In the genomic region with DNA sequence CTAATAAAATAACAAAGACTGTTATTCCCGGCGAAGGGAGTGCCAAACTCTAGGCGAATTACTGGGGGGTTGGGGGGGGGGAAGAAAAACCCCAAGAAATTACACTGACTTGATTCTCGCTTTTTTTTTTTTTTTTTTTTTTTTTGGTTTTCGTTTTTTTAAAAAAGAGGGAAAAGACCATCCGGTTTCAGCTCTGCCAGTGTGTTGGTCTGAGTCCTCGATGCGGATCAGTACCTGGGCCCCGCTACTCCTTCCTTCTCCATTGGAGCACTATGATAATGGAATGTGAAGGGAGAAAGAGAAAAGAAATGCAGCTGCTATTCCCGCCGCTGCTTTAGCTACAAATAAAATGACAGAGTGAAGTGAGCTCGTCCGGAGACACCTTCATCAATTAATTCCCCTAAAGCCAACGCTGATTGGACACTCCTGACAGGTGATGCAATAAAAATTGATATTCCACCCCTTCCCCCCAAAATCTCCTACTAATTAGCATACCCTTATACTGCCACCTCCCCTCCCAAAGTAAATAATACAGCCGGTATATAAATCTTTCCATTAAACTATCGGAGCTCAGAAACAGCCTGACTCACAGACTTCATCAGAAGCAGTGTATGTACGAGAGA, we compare ENCODE assay signal across 8 mouse cellular contexts. TPM values are rescaled to one million over a fixed set of nuclear protein-coding genes. Genes with fewer than 3 reads are reported as not detected.
DNase-seq lines count a peak whose midpoint lies in the region; ATAC-seq lines count a peak whose summit lies in the region.

Skida1 (minus strand) TSS at position 599 of the 623 bp plus-strand sequence.

- peak within 1 kb of the TSS; percentile 97 for H3K27ac ChIP-seq in lung, embryonic 15.5 days
- H3K27ac ChIP-seq in embryonic facial prominence, embryonic 13.5 days: peak within 1 kb of the TSS; percentile 100
- peak within 1 kb of the TSS; percentile 99 for H3K27ac ChIP-seq in hindbrain, embryonic 16.5 days (ENCODE audit: low read depth, low read length)
- H3K27ac ChIP-seq in liver, embryonic 13.5 days: peak within 1 kb of the TSS; percentile 78
- H3K27ac ChIP-seq in stomach, embryonic 16.5 days (ENCODE audit: low read length): peak within 1 kb of the TSS; percentile 98

- H3K4me3 ChIP-seq in lung, embryonic 15.5 days: peak within 1 kb of the TSS; percentile 76
- H3K4me3 ChIP-seq in embryonic facial prominence, embryonic 13.5 days: peak within 1 kb of the TSS; percentile 95
- peak within 1 kb of the TSS; percentile 88 for H3K4me3 ChIP-seq in hindbrain, embryonic 16.5 days (ENCODE audit: low read length)
- peak within 1 kb of the TSS; percentile 77 for H3K4me3 ChIP-seq in liver, embryonic 13.5 days (replicated peaks)
- H3K4me3 ChIP-seq in stomach, embryonic 16.5 days (replicated peaks; ENCODE audit: low read length): peak within 1 kb of the TSS; percentile 89

- peak within 1 kb of the TSS; percentile 67 for H3K4me2 ChIP-seq in lung, embryonic 15.5 days
- peak within 1 kb of the TSS; percentile 71 for H3K4me2 ChIP-seq in embryonic facial prominence, embryonic 13.5 days
- peak within 1 kb of the TSS; percentile 70 for H3K4me2 ChIP-seq in hindbrain, embryonic 16.5 days (ENCODE audit: low read length)
- peak within 1 kb of the TSS; percentile 96 for H3K4me2 ChIP-seq in liver, embryonic 13.5 days
- peak within 1 kb of the TSS; percentile 93 for H3K4me2 ChIP-seq in stomach, embryonic 16.5 days (ENCODE audit: low read depth, low read length)

- H3K36me3 ChIP-seq in lung, embryonic 15.5 days: no peaks in the 10 kb centered on the region
- no peaks in the 10 kb centered on the region for H3K36me3 ChIP-seq in embryonic facial prominence, embryonic 13.5 days
- H3K36me3 ChIP-seq in hindbrain, embryonic 16.5 days (ENCODE audit: control insufficient read depth, insufficient read depth, low read length): no peaks in the 10 kb centered on the region
- H3K36me3 ChIP-seq in liver, embryonic 13.5 days: no peaks in the 10 kb centered on the region
- H3K36me3 ChIP-seq in stomach, embryonic 16.5 days (ENCODE audit: control insufficient read depth, insufficient read depth, low read length): no peaks in the 10 kb centered on the region

- H3K9me3 ChIP-seq in lung, embryonic 15.5 days: no peaks in the 10 kb centered on the region
- H3K9me3 ChIP-seq in embryonic facial prominence, embryonic 13.5 days: no peaks in the 10 kb centered on the region
- H3K9me3 ChIP-seq in hindbrain, embryonic 16.5 days (ENCODE audit: control insufficient read depth, low read length): no peaks in the 10 kb centered on the region
- H3K9me3 ChIP-seq in liver, embryonic 13.5 days (replicated peaks): no peaks in the 10 kb centered on the region
- H3K9me3 ChIP-seq in stomach, embryonic 16.5 days (replicated peaks; ENCODE audit: control insufficient read depth, low read length): no peaks in the 10 kb centered on the region

- peak within 1 kb of the TSS; percentile 98 for H3K9ac ChIP-seq in lung, embryonic 15.5 days
- peak within 1 kb of the TSS; percentile 100 for H3K9ac ChIP-seq in embryonic facial prominence, embryonic 13.5 days
- H3K9ac ChIP-seq in hindbrain, embryonic 16.5 days (ENCODE audit: low read depth, low read length): peak within 1 kb of the TSS; percentile 99
- peak within 1 kb of the TSS; percentile 81 for H3K9ac ChIP-seq in liver, embryonic 13.5 days
- H3K9ac ChIP-seq in stomach, embryonic 16.5 days (ENCODE audit: low read length): peak within 1 kb of the TSS; percentile 99

- WGBS in lung, embryonic 15.5 days: 1% methylated on average over 17 of the region's 17 CpGs
- 0% methylated on average over 17 of the region's 17 CpGs for WGBS in embryonic facial prominence, embryonic 13.5 days
- under 1% methylated on average over 17 of the region's 17 CpGs for WGBS in hindbrain, embryonic 16.5 days
- 3% methylated on average over 17 of the region's 17 CpGs for WGBS in liver, embryonic 13.5 days (ENCODE audit: insufficient replicate concordance)
- WGBS in stomach, embryonic 16.5 days: under 1% methylated on average over 17 of the region's 17 CpGs

- peaks cover 26% of the 10 kb centered on the region for H3K4me1 ChIP-seq in lung, embryonic 15.5 days
- peaks cover 27% of the 10 kb centered on the region for H3K4me1 ChIP-seq in embryonic facial prominence, embryonic 13.5 days
- peaks cover 16% of the 10 kb centered on the region for H3K4me1 ChIP-seq in hindbrain, embryonic 16.5 days (ENCODE audit: control insufficient read depth, insufficient read depth, low read depth, low read length)
- H3K4me1 ChIP-seq in liver, embryonic 13.5 days (replicated peaks): peaks cover 43% of the 10 kb centered on the region
- peaks cover 26% of the 10 kb centered on the region for H3K4me1 ChIP-seq in stomach, embryonic 16.5 days (ENCODE audit: control insufficient read depth, insufficient read depth, low read length)

- ATAC-seq in lung, embryonic 15.5 days (ENCODE audit: borderline replicate concordance, extremely low read depth, low FRiP score, low TSS enrichment): peak; percentile 46; the same call in 1 of the 2 replicates
- ATAC-seq in embryonic facial prominence, embryonic 13.5 days (ENCODE audit: insufficient number of reproducible peaks, insufficient read depth, low FRiP score, low TSS enrichment, low read depth): peak; percentile 44; the same call in 1 of the 2 replicates
- ATAC-seq in hindbrain, embryonic 16.5 days: peak; percentile 71
- no peak for ATAC-seq in liver, embryonic 13.5 days (ENCODE audit: low read depth)
- 0 out of 2 replicates have a peak, but pooled peaks have one; percentile 15 for ATAC-seq in stomach, embryonic 16.5 days (ENCODE audit: insufficient read depth, low FRiP score)

- no peak for DNase-seq in lung, postnatal 36 days
- no peak for DNase-seq in liver, embryonic 13.5 days
- DNase-seq in gastrocnemius, adult 8-10 months (ENCODE audit: low spot score in 2 of 2): no peak
- no peak for DNase-seq in cerebellum, adult 11 months

- H3K27me3 ChIP-seq in lung, embryonic 15.5 days: no peaks in the 10 kb centered on the region
- H3K27me3 ChIP-seq in embryonic facial prominence, embryonic 13.5 days: no peaks in the 10 kb centered on the region
- H3K27me3 ChIP-seq in hindbrain, embryonic 16.5 days (replicated peaks; ENCODE audit: control insufficient read depth, insufficient read depth, low read length): no peaks in the 10 kb centered on the region
- H3K27me3 ChIP-seq in liver, embryonic 13.5 days: peaks cover 85% of the 10 kb centered on the region
- H3K27me3 ChIP-seq in stomach, embryonic 16.5 days (ENCODE audit: control insufficient read depth, insufficient read depth, low read length): no peaks in the 10 kb centered on the region

RNA-seq across cellular contexts. Expression of gene Skida1, which starts in this region (rescaled TPM):
- polyA plus RNA-seq in lung, embryonic 15.5 days (2015; fragmentation: Nextera tagmentation; extraction: Ambion mirVana): 7.2 and 8.4 TPM in 2 replicates
- polyA plus RNA-seq in embryonic facial prominence, embryonic 13.5 days (2015; fragmentation: Nextera tagmentation; extraction: Ambion mirVana): 8.3 and 9.8 TPM in 2 replicates
- polyA plus RNA-seq in hindbrain, embryonic 16.5 days (2015; fragmentation: Nextera tagmentation; extraction: Ambion mirVana): 4.4 and 5.8 TPM in 2 replicates
- polyA plus RNA-seq in liver, embryonic 13.5 days (2015; fragmentation: Nextera tagmentation; extraction: Ambion mirVana): 0.47 and 0.95 TPM in 2 replicates
- 3.6 TPM in 2 replicates for polyA plus RNA-seq in stomach, embryonic 16.5 days (2015; fragmentation: Nextera tagmentation; extraction: Ambion mirVana)
- total RNA-seq in gastrocnemius, adult 8-10 months (2022): under 1 TPM; 0.07 to 0.34 (median 0.13) TPM
